Mouse (Mus musculus) liver, embryonic 14.5 days (tissue): ENCODE results near the gene Celf2. TPM values are rescaled to one million over a fixed set of nuclear protein-coding genes. Genes with fewer than 3 reads are reported as not detected.

Source experiments
- ATAC-seq: fragments of 200-750 bp; cut with Nextera tagmentation; 2 replicates; pipeline ENCODE4 v1.8.0; 2017; ENCODE audit warnings: moderate number of reproducible peaks, mild to moderate bottlenecking, moderate library complexity; ENCODE audit not compliant: insufficient read depth
- DNase-seq, 3 experiments: peaks; one replicate each; pipeline ENCODE4 v3.0.0-alpha.2; 2012 to 2013; ENCODE audit warnings: low read depth in 3 of 3, low spot score in 3 of 3
- H3K27ac ChIP-seq: fragments of 300-500 bp; sonication (generic); 2 replicates; pipeline ENCODE4 v1.5.1; 2014; ENCODE audit warnings: moderate library complexity, mild to moderate bottlenecking, control low read depth, inconsistent platforms
- H3K27me3 ChIP-seq: fragments of 300-500 bp; sonication (generic); 2 replicates; pipeline ENCODE4 v1.6.1; 2014; ENCODE audit warnings: mild to moderate bottlenecking, low read length, moderate library complexity; ENCODE audit not compliant: control insufficient read depth, insufficient read depth
- H3K36me3 ChIP-seq: fragments of 300-500 bp; sonication (generic); replicated peaks from 2 replicates; pipeline ENCODE4 v1.6.1; 2014; ENCODE audit warnings: low read depth; ENCODE audit not compliant: control insufficient read depth, insufficient read depth
- H3K4me1 ChIP-seq, 2 experiments: fragments of 200-500 bp in 1 of 2; fragments of 300-500 bp in 1 of 2; sonication (generic) in 1 of 2; replicated peaks; 2 replicates each; pipeline ENCODE4 v1.6.1; 2012 to 2014; ENCODE audit warnings: antibody characterized with exemption in 1 of 2, inconsistent platforms in 1 of 2, low read length in 1 of 2; ENCODE audit not compliant: control insufficient read depth in 2 of 2, insufficient read depth in 2 of 2
- H3K4me2 ChIP-seq: fragments of 300-500 bp; sonication (generic); 2 replicates; pipeline ENCODE4 v1.6.1; 2014; ENCODE audit warnings: low read depth, mild to moderate bottlenecking, control low read depth, moderate library complexity
- H3K4me3 ChIP-seq, 2 experiments: fragments of 200-500 bp in 1 of 2; fragments of 300-500 bp in 1 of 2; sonication (generic) in 1 of 2; 2 replicates each; pipeline ENCODE4 v1.5.1; 2012 to 2014; ENCODE audit warnings: low read depth in 2 of 2, low read length in 2 of 2, mild to moderate bottlenecking in 2 of 2, control low read depth in 1 of 2, inconsistent platforms in 1 of 2, moderate library complexity in 1 of 2; ENCODE audit not compliant: insufficient read depth in 1 of 2
- H3K9ac ChIP-seq: fragments of 300-500 bp; sonication (generic); replicated peaks from 2 replicates; pipeline ENCODE4 v1.6.1; 2014; ENCODE audit warnings: mild to moderate bottlenecking, control low read depth, moderate library complexity
- H3K9me3 ChIP-seq: fragments of 300-500 bp; sonication (generic); 2 replicates; pipeline ENCODE4 v1.6.1; 2016; ENCODE audit warnings: low read length, mixed read lengths; ENCODE audit not compliant: control insufficient read depth
- CTCF ChIP-seq: IDR thresholded peaks from 2 replicates; pipeline ENCODE4 v1.5.1; 2016; ENCODE audit warnings: antibody characterized with exemption, low read depth, control low read depth
- EP300 ChIP-seq: IDR thresholded peaks from 2 replicates; pipeline ENCODE4 v1.6.1; 2016; ENCODE audit warnings: antibody characterized with exemption, low read depth
- WGBS: fragments of 180-500 bp; shearing (Covaris S2); extraction: QIAGEN DNeasy Blood & Tissue Kit; methylation state at CpG from one replicate; pipeline ENCODE4 v1.1.7; 2014; ENCODE audit not compliant: insufficient replicate concordance; 5-methylcytosine and 5-hydroxymethylcytosine counted together
- polyA plus RNA-seq, 2 experiments: library from polyadenylated mRNA; depleted of rRNA in 1 of 2; stranded (reverse) in 1 of 2; unstranded in 1 of 2; fragments of >200 nt; fragmentation: Nextera tagmentation in 1 of 2; extraction: Ambion mirVana in 1 of 2; gene quantifications; 2 replicates each; pipeline versions ENCODE4 v1.2.1 to v1.2.3; 2012 to 2014

Celf2 gene
- polyA plus RNA-seq, 2 experiments: 3.9 to 7.8 TPM

- ATAC-seq (no peak), DNase-seq (no peak)
- WGBS: 42% methylated on average over 2 of the region's 2 CpGs
- H3K27me3 ChIP-seq: no peaks in the 10 kb centered on the region
- no peak overlapping the region for H3K4me3 ChIP-seq
- no peaks in the 10 kb centered on the region for H3K9me3 ChIP-seq
- TF ChIP-seq CTCF (no peak), EP300 (no peak)
- H3K36me3 ChIP-seq: no peaks in the 10 kb centered on the region
- no peak overlapping the region for H3K27ac ChIP-seq
- no peak overlapping the region for H3K4me2 ChIP-seq
- H3K4me1 ChIP-seq: no peaks in the 10 kb centered on the region
- no peak overlapping the region for H3K9ac ChIP-seq
Measured at GRCm38 (mm10) chr2:7193413-7193812, 315.9 kb downstream of the Celf2 start.

- DNase-seq (no peak), ATAC-seq (no peak)
- Histone ChIP-seq H3K4me3 (no peak overlapping the region), H3K4me1 (no peaks in the 10 kb centered on the region), H3K27ac (no peak overlapping the region), H3K36me3 (no peaks in the 10 kb centered on the region), H3K27me3 (no peaks in the 10 kb centered on the region), H3K4me2 (no peak overlapping the region), H3K9ac (no peak overlapping the region), H3K9me3 (no peaks in the 10 kb centered on the region)
- 32% methylated on average over 1 of the region's 1 CpGs for WGBS
- no peak for TF ChIP-seq EP300
Measured at GRCm38 (mm10) chr2:7179186-7179585, 330.2 kb downstream of the Celf2 start.

- WGBS: 60% methylated on average over 11 of the region's 11 CpGs
- no peaks in the 10 kb centered on the region for H3K9me3 ChIP-seq
- TF ChIP-seq CTCF (no peak), EP300 (no peak)
- no peak overlapping the region for H3K9ac ChIP-seq
- no peaks in the 10 kb centered on the region for H3K36me3 ChIP-seq
- DNase-seq: no peak
- H3K27ac ChIP-seq: no peak overlapping the region
- no peak for ATAC-seq
- no peak overlapping the region for H3K4me3 ChIP-seq
- H3K4me2 ChIP-seq: no peak overlapping the region
- no peaks in the 10 kb centered on the region for H3K4me1 ChIP-seq
- H3K27me3 ChIP-seq: no peaks in the 10 kb centered on the region
Measured at GRCm38 (mm10) chr2:7173271-7174064, 335.9 kb downstream of the Celf2 start.

DNA sequence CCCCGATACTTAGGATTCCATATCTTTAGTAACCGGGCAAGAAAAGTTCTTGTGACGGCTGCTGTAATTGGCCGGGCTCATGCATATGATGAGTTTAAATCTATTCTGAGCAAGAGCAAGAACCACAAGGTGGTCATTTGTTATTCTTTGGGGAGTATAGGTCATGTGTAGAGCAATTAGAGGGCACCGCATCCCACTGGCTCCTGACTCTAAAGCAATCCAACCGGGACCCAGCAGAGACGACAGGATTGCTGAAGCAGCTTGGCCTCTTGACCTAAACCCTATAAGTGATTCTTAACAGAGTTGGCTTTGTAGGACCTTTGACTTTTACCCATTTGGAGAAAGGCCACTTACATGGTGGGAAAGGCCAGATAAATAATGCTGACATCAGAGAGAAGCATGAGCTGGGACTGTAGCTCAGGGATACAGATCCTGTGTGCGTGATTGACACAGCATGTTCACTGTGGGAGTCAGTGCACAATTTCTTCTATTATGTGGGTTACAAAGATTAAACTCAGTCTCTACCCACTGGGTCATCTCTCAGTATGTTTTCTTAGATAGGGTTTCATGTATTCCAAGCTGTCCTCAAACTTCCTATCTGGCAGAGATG, 338.2 kb downstream of the Celf2 start:
- H3K9ac ChIP-seq: no peak overlapping the region
- no peak for ATAC-seq
- H3K4me3 ChIP-seq: no peak overlapping the region
- no peaks in the 10 kb centered on the region for H3K27me3 ChIP-seq
- 75% methylated on average over 8 of the region's 8 CpGs for WGBS
- no peak overlapping the region for H3K4me2 ChIP-seq
- H3K4me1 ChIP-seq: no peaks in the 10 kb centered on the region
- H3K9me3 ChIP-seq: no peaks in the 10 kb centered on the region
- no peaks in the 10 kb centered on the region for H3K36me3 ChIP-seq
- TF ChIP-seq EP300: no peak
- TF ChIP-seq CTCF: no peak
- no peak for DNase-seq
- H3K27ac ChIP-seq: no peak overlapping the region

GRCm38 (mm10) chr2:7165786-7166185, 343.6 kb downstream of the Celf2 start:
- ATAC-seq (no peak), DNase-seq (no peak)
- no peak overlapping the region for H3K27ac ChIP-seq
- no peak overlapping the region for H3K9ac ChIP-seq
- no peaks in the 10 kb centered on the region for H3K9me3 ChIP-seq
- H3K4me1 ChIP-seq: no peaks in the 10 kb centered on the region
- H3K4me2 ChIP-seq: no peak overlapping the region
- TF ChIP-seq CTCF: no peak
- no peak for TF ChIP-seq EP300
- H3K27me3 ChIP-seq: no peaks in the 10 kb centered on the region
- H3K36me3 ChIP-seq: no peaks in the 10 kb centered on the region
- no peak overlapping the region for H3K4me3 ChIP-seq
- WGBS: 48% methylated on average over 3 of the region's 3 CpGs
